Mouse (Mus musculus) ES-E14 (cell line): ENCODE data around the gene Porcn.

ENCODE experiments used
- HCFC1 ChIP-seq: IDR thresholded peaks from 2 replicates; pipeline ENCODE4 v1.6.1; 2012; ENCODE audit warnings: low read length, inconsistent platforms, borderline replicate concordance; ENCODE audit not compliant: insufficient read depth
- MAFK ChIP-seq: IDR thresholded peaks from 2 replicates; pipeline ENCODE4 v1.6.1; 2014; ENCODE audit warnings: mild to moderate bottlenecking, low read depth, low read length, inconsistent platforms; ENCODE audit not compliant: insufficient read depth
- ZC3H11A ChIP-seq: IDR thresholded peaks from 2 replicates; pipeline ENCODE4 v1.6.1; 2012; ENCODE audit warnings: low read depth, mild to moderate bottlenecking, inconsistent platforms, low read length, borderline replicate concordance
- ZNF384 ChIP-seq: IDR thresholded peaks from 2 replicates; pipeline ENCODE4 v1.6.1; 2012; ENCODE audit warnings: low read depth, low read length, inconsistent platforms

DNA sequence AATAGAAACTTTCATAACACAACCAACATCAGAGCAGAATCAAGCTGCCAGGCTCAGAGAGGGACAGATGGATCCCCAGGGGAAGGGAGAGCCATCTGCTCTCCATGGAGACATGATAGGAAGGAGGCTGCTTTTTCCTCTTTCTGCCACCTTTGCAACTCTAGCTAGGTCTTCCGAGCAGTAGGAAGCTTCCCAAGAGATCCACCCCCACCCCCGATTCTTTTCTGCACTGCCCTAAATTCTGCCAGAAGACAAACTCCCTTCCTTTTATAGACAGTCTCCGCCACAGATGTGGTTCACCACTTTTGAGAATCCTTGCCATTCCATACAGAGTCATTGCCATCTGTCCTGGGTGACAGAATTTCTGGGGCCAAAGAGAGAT is 16.0 kb upstream of the Porcn start:
- TF ChIP-seq ZNF384: no peak
- TF ChIP-seq MAFK: no peak
- TF ChIP-seq ZC3H11A: no peak
- TF ChIP-seq HCFC1: no peak
